Mouse (Mus musculus): ENCODE data around the gene Trim31. TPM values are rescaled to one million over a fixed set of nuclear protein-coding genes. Genes with fewer than 3 reads are reported as not detected.

Trim31 gene
- polyA plus RNA-seq, 1 experiment from 2014 or later, result not detected

DNA sequence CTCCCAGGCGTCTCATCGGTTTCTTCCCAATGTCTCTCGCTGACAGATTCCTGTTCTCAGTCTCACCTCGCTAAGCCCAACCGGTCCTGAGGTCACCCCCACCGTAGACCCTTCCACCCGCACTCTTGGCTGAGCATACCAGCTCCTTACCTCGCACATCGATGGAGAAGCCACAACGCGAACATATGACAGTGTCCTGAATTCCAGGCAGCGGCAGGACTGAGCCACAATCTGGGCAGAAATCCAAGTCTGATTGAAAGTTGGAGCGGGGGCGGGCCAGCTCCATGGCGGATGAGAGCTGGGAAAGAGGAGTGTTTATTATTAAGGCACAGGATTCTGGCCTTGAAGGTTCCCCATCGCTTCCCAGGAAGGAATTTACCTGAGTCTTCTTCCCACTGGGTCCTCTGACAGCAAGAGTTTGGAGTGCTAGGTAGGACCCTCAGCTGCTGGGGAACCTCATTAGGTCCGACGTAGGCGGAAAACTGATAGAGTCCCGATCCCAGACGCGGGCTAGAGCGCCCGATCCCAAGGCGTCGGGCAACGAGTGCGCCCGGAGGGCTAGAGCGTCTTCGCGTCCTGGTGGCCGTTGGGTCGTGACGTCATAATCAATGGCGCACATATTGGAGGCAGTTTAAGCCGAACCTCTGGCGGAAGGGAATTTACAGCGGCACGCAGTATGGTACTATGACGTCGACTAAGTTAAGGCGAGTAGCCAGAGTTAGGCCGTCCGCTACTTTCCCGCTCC, 60.3 kb downstream of the Trim31 start, which contains the start of the genes Znrd1 and Znrd1as:
Gene Znrd1, minus strand, starts transcription at position 561 of the 745 bp plus-strand sequence.
Gene Znrd1as, plus strand, starts transcription at position 594 of the 745 bp plus-strand sequence.
- peak within 1 kb of the TSS; percentile 89 for H3K4me3 ChIP-seq
- peak; percentile 96 for DNase-seq (ENCODE audit: low spot score)
- no peaks in the 10 kb centered on the region for H3K9me3 ChIP-seq
- H3K4me1 ChIP-seq (replicated peaks), result peaks cover 19% of the 10 kb centered on the region
- WGBS, result under 1% methylated on average over 46 of the region's 46 CpGs
- peak within 1 kb of the TSS; percentile 92 for H3K27ac ChIP-seq
- no peaks in the 10 kb centered on the region for H3K27me3 ChIP-seq (ENCODE audit: insufficient read depth, poor library complexity, severe bottlenecking)
- peaks cover 25% of the 10 kb centered on the region for H3K36me3 ChIP-seq

DNA sequence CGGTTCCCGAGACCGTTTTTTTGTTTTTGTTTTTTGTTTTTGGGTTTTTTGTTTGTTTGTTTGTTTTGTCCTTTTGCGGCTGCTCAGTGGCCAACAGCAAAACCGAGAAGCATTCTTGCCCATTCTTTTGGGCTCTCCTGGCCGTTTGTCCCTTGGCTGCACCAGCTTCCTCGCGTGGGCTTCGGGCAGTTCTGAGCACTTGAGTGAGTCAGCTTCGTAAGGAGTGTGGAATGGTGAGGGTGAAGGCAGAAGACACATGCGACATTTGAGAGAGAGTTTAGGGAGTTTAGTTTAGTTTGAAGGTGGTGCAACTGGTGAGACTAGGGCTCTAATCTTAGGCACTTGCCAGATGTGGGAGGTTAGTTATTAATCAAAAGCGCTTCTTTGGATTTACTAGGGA, 61.0 kb downstream of the Trim31 start:
- Histone ChIP-seq H3K4me3 (peak overlapping the region; percentile 89), H3K9me3 (no peaks in the 10 kb centered on the region), H3K36me3 (peaks cover 18% of the 10 kb centered on the region), H3K27ac (peak overlapping the region; percentile 92), H3K27me3 (ENCODE audit: insufficient read depth, poor library complexity, severe bottlenecking) (no peaks in the 10 kb centered on the region), H3K4me1 (replicated peaks) (peaks cover 19% of the 10 kb centered on the region)
- DNase-seq (ENCODE audit: low spot score), result no peak
- WGBS, result 10% methylated on average over 12 of the region's 12 CpGs

Other genes with a start within 250 kb of the Trim31 start
- gene H2-M1, start 225.9 kb upstream of the Trim31 start, polyA plus RNA-seq (2016; fragmentation: Nextera tagmentation; extraction: Ambion mirVana), result not detected in 2 replicates
- not detected in 2 replicates for gene H2-M10.5, start 125.2 kb upstream of the Trim31 start, polyA plus RNA-seq (2016; fragmentation: Nextera tagmentation; extraction: Ambion mirVana)
- not detected in 2 replicates for gene H2-M10.6, start 85.9 kb upstream of the Trim31 start, polyA plus RNA-seq (2016; fragmentation: Nextera tagmentation; extraction: Ambion mirVana)
- gene Trim26, start 61.0 kb upstream of the Trim31 start, polyA plus RNA-seq (2016; fragmentation: Nextera tagmentation; extraction: Ambion mirVana), result 47.2 and 48.2 TPM in 2 replicates
- 0.14 and 0.36 TPM in 2 replicates for gene Trim15, start 30.9 kb upstream of the Trim31 start, polyA plus RNA-seq (2016; fragmentation: Nextera tagmentation; extraction: Ambion mirVana)
- gene Trim10, start 28.5 kb upstream of the Trim31 start, polyA plus RNA-seq (2016; fragmentation: Nextera tagmentation; extraction: Ambion mirVana), result 6.7 and 7.3 TPM in 2 replicates
- not detected in 2 replicates for gene Trim40, start 8.0 kb upstream of the Trim31 start, polyA plus RNA-seq (2016; fragmentation: Nextera tagmentation; extraction: Ambion mirVana)
- 1.2 and 1.5 TPM in 2 replicates for gene Rnf39, start 44.8 kb downstream of the Trim31 start, polyA plus RNA-seq (2016; fragmentation: Nextera tagmentation; extraction: Ambion mirVana)
- gene Ppp1r11, start 53.6 kb downstream of the Trim31 start, polyA plus RNA-seq (2016; fragmentation: Nextera tagmentation; extraction: Ambion mirVana), result 162 and 178 TPM in 2 replicates
- 91.6 and 95.3 TPM in 2 replicates for gene Znrd1, start 60.4 kb downstream of the Trim31 start, polyA plus RNA-seq (2016; fragmentation: Nextera tagmentation; extraction: Ambion mirVana)
- 8.6 and 9.6 TPM in 2 replicates for gene Znrd1as, start 60.5 kb downstream of the Trim31 start, polyA plus RNA-seq (2016; fragmentation: Nextera tagmentation; extraction: Ambion mirVana)
- not detected in 2 replicates for gene 2410137M14Rik, start 83.1 kb downstream of the Trim31 start, polyA plus RNA-seq (2016; fragmentation: Nextera tagmentation; extraction: Ambion mirVana)
- 0.68 and 1.1 TPM in 2 replicates for gene H2-M5, start 91.4 kb downstream of the Trim31 start, polyA plus RNA-seq (2016; fragmentation: Nextera tagmentation; extraction: Ambion mirVana)
- gene Zfp57, start 103.0 kb downstream of the Trim31 start, polyA plus RNA-seq (2016; fragmentation: Nextera tagmentation; extraction: Ambion mirVana), result 79.9 and 96.9 TPM in 2 replicates
- 0.19 and 0.34 TPM in 2 replicates for gene Mog, start 125.3 kb downstream of the Trim31 start, polyA plus RNA-seq (2016; fragmentation: Nextera tagmentation; extraction: Ambion mirVana)
- gene Gabbr1, start 147.8 kb downstream of the Trim31 start, polyA plus RNA-seq (2016; fragmentation: Nextera tagmentation; extraction: Ambion mirVana), result 10.8 and 17.0 TPM in 2 replicates
- gene Olfr90, start 190.4 kb downstream of the Trim31 start, polyA plus RNA-seq (2016; fragmentation: Nextera tagmentation; extraction: Ambion mirVana), result 0.08 TPM in 1 of 2 replicates, not detected in the other
- gene Olfr91, start 200.2 kb downstream of the Trim31 start, polyA plus RNA-seq (2016; fragmentation: Nextera tagmentation; extraction: Ambion mirVana), result not detected in 2 replicates
- not detected in 2 replicates for gene Olfr92, start 222.0 kb downstream of the Trim31 start, polyA plus RNA-seq (2016; fragmentation: Nextera tagmentation; extraction: Ambion mirVana)